Mouse (Mus musculus) testis, adult 2 months (tissue): ENCODE data around the gene Dmpk.

ENCODE experiments used
- CTCF ChIP-seq: fragments of 200-500 bp; IDR thresholded peaks from 2 replicates; pipeline ENCODE4 v1.5.1; 2012; ENCODE audit warnings: low read depth, mild to moderate bottlenecking, inconsistent platforms, low read length, moderate library complexity; ENCODE audit not compliant: control insufficient read depth, insufficient read depth, insufficient replicate concordance
- POLR2A ChIP-seq: fragments of 200-500 bp; IDR thresholded peaks from 2 replicates; pipeline ENCODE4 v1.6.1; 2012; ENCODE audit warnings: low read depth, mild to moderate bottlenecking, inconsistent platforms, low read length, moderate library complexity; ENCODE audit not compliant: control insufficient read depth

GRCm38 (mm10) chr7:19055108-19055507 lies 28.5 kb upstream of the Dmpk start:
- TF ChIP-seq POLR2A (no peak), CTCF (no peak)
